Mouse (Mus musculus) splenic B cell, adult 2 months (primary cell): ENCODE results near the gene Slc30a6.
"Not testable (repeated sequence)": the region's sequence is repeated elsewhere in the genome, so short reads cannot be mapped to it uniquely, and the experiment has no call there.

Experiments used
- DNase-seq: peaks from one replicate; pipeline ENCODE4 v3.0.0-alpha.2; 2011; ENCODE audit warnings: low read depth, low spot score
- H3K27me3 ChIP-seq: 2 replicates; pipeline ENCODE4 v1.6.1; 2012; ENCODE audit warnings: mild to moderate bottlenecking, low read length, moderate library complexity, mixed read lengths; ENCODE audit not compliant: control insufficient read depth, poor library complexity, insufficient read depth, severe bottlenecking
- H3K36me3 ChIP-seq: 2 replicates; pipeline ENCODE4 v1.6.1; 2012; ENCODE audit warnings: mild to moderate bottlenecking, low read length, moderate library complexity, mixed read lengths; ENCODE audit not compliant: control insufficient read depth, poor library complexity, insufficient read depth, severe bottlenecking

The Slc30a6 gene

DNA sequence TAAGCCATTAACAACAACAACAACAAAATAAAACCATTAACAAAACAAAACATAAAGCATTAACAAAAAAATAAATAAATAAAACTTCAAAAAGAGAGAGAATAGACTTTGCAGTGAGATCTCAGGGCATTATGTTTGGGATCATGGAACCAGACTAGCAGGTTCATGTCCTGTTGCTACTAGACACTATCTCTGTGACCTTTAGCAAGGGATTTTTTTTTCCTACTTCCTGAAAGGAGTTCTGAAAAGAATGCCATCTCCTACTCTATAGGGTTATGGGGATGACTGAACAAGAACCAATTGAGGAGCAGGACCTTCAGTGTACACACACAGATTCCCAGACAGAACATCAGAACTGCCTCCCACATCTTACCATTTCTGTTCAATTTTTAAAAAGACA is 68.1 kb downstream of the Slc30a6 start:
- H3K36me3 ChIP-seq: no peaks in the 10 kb centered on the region
- DNase-seq: no peak
- no peaks in the 10 kb centered on the region for H3K27me3 ChIP-seq

GRCm38 (mm10) chr17:74467981-74468380 is 72.6 kb downstream of the Slc30a6 start:
- not testable (repeated sequence) for DNase-seq, H3K36me3 ChIP-seq

DNA sequence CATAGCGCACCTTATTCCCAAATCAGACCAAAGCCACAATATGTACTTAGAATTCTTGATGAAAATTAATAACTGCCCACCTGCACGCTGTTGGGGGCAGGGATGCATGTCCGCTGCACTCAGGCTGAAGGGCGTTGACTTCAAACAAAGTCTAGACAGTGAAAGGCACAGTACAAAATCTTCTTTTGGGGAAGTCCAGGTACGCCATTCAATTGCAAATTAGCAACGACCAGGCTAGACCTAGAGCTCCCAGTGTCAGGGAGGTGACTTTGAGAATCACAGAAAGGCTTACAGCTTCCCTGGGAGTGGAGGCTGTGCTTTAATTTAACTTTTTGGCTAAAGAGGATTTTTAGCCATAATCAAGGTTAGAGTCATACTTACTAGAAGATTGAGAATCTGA is 74.7 kb downstream of the Slc30a6 start:
- not testable (repeated sequence) for DNase-seq, H3K36me3 ChIP-seq, H3K27me3 ChIP-seq

More at GRCm38 (mm10) chr17:74467981-74468380, 72.6 kb downstream of the Slc30a6 start:
- not testable (repeated sequence) for H3K27me3 ChIP-seq
